Mouse (Mus musculus): ENCODE data around the gene Gdpd1.
A peak's percentile ranks its signal among the peaks of the same experiment; 100 is the strongest.
"Not testable (repeated sequence)": the region's sequence is repeated elsewhere in the genome, so short reads cannot be mapped to it uniquely, and the experiment has no call there.

The Gdpd1 gene

DNA sequence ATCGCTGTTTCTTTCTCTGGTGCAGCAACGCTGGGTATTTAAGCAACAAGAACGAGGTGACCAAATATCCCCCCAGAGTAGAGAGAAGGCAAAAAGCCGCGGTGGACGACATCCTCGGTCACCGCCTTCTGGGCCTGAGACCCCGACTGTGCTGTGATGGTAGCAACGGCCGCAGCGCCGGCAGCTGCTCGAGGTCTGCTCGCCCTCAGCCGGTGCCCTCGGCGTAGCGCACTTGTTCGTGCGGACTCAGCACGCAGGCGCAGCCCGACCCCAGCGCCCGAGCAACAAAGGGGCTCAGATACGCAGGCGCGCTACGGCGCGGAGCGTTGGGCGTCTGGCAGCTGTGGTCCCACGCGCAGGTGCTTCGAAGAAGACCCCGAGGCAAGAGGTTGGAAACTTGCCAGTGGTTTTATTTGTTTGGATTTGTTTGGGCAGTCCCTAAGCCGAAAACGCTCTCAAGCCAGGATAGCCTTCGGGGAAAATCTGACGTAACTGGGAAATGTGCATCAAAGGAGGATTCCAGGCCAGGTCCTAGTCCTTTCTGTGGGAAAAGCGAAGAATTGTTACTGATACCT lies at the start of gene Gdpd1:
Gdpd1 (minus strand) TSS at position 197 of the 575 bp plus-strand sequence.
- DNase-seq (ENCODE audit: low read depth, low spot score), result peak; percentile 60

DNA sequence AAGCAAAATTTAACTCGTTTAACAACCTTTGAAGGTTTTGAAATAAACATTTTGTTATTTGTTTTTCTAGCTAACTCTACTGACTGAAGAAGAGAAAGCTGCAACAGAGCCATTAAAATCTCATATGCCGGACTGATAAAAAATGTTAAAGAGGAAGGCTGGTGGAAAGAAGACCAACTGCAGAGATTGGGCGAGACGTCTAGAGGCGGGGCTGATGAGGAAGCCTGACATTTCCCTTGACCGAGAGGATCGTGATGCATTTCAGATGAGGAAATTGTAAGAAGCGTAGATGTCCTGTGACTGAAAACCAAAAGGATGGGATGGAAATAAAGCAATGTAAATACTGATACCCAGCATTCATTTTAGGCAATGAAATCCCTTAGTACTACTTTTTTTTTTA lies 48.0 kb upstream of the Gdpd1 start:
- no peak for DNase-seq (ENCODE audit: low read depth, low spot score)

DNA sequence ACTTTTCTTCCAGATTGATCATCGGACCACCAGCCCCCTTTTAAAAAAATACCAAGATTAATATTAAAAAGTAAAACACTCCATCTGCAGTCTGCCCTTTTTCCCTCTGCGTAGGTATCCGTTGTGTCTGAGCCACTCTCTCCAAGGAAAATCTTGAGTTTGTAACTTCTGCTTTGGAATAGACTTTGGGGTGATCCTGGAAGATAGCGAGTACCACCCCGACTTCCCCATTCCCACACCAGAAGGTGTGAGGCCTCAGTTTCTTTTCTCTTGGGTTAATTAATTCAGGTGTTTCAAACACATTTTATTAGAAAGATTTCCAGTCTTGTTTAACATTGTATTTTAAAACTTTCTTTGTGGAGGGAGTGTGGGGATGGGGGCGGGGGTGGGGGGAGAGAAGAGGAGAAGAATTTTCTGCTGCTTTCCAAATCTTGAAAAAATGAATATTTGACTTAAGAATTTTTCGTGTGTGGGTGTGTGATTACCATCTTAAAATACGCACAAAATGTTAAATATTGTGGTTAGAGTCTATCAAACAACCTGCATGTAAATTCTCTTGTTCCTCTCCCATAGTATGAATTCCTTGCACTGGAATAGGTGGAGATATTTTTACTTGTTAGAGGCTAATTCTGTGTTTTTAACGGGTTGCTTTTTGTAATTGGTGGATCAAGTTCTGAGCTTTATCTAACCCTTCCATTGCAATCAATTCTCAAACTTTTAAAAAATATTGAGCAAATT lies 36.5 kb upstream of the Gdpd1 start:
- no peak for DNase-seq (ENCODE audit: low read depth, low spot score)

DNA sequence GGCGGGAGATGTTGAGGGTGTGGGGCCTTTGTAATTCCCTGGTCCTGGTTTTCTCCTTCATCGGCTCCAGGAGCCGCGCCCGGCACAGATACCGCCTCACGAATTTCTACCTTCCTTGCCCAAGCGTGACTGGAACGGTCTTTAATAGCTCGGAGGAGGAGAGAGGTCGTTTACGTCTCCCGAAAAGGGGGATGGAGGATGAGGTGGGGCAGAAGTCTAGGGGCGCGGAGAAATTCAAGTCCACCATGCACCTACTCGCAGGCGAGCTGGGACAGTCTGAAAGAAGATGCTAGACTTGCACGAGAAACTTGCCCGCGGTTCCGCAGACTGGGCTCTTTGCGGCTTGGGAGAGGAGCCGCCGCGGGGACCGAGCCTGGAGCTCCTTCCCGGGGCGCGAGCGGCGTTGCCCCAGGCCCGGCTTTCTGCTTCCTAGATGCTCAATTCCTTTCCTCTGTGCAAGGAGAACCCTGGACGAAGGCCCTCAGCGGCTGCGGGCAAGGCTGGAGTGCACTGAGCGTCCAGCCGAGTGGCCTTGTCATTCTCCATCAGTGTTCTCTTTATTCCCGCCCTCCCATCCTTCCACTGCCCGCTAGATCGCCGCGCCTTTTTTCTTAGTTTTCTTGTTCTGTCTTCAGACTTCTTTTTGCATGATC lies 35.8 kb upstream of the Gdpd1 start:
- no peak for DNase-seq (ENCODE audit: low read depth, low spot score)

DNA sequence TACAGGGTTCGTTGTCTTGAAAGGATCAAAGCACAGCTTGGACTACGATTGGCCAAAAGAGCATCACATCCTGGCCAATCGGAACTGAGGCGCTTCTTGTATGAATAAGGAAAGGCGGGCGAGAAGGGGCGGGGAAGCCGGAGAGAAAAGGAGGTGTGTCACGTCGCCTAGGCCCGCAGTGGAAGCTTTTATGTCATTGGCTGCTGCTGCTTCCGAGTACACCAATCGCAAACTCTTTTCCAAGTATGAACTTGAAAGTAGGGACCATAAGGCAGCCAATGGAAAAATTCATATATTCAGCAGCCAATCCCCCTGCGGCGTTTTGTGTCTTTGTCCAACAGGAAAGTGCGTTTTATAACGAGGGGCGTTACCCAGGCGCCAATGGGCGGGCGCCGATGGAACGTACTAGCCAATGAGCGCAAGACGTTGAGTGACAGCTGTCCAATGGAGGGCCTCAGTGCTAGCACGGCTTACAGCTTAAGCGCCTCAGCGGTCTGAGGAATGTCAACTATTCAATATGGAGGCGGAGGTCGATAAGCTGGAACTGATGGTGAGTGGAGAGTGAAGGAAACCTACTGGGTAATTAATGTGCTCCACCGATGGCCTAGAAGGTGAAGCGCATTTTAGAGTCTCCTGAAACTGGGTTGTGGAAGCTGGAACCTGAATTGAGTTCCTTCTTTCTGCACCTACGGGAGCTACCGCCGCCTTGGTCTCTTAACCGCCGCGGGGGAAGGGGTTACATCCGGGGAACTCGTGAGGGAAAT lies 35.1 kb upstream of the Gdpd1 start, which contains the start of gene Ska2:
Ska2 (plus strand) TSS at position 480 of the 764 bp plus-strand sequence.
- DNase-seq (ENCODE audit: low read depth, low spot score), result peak; percentile 99

DNA sequence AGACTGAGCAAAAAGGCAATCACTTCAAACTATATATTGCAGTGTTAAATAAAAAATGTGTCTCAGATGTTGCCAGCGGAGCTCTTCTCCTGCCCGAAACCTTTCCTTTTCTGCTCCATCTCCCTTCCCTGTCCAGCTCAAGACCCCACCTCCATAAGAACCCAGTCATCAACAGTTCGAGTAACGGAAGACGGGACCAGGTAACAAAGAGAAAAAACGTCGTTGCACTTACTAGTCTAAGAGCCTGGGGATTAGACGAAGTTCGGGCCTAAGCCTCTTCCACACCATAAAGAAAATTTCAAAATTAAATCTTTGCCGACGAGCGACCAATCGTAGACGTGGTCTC lies 34.5 kb upstream of the Gdpd1 start, which contains the start of gene Prr11:
Prr11 (minus strand) TSS at position 300 of the 346 bp plus-strand sequence.
- no peak for DNase-seq (ENCODE audit: low read depth, low spot score)

DNA sequence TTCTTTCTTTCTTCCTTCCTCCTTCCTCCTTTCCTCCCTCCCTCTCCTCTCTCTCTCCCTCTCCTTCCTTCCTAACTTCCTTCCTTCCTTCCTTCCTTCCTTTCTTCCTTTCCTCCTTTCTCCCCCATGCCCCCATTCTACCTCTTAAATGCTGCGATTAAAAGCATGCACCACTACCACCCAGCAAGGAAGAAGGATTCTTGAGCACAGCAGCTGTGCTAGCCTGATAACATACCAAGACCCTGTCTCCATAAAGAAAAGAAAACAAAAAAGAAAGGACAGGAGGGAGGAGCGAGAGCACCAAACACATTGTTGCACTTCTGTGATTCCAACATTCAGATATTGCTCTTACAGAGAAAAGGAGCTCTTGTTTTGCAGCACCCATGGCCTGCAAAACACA lies 13.3 kb upstream of the Gdpd1 start:
- no peak for DNase-seq (ENCODE audit: low read depth, low spot score)

DNA sequence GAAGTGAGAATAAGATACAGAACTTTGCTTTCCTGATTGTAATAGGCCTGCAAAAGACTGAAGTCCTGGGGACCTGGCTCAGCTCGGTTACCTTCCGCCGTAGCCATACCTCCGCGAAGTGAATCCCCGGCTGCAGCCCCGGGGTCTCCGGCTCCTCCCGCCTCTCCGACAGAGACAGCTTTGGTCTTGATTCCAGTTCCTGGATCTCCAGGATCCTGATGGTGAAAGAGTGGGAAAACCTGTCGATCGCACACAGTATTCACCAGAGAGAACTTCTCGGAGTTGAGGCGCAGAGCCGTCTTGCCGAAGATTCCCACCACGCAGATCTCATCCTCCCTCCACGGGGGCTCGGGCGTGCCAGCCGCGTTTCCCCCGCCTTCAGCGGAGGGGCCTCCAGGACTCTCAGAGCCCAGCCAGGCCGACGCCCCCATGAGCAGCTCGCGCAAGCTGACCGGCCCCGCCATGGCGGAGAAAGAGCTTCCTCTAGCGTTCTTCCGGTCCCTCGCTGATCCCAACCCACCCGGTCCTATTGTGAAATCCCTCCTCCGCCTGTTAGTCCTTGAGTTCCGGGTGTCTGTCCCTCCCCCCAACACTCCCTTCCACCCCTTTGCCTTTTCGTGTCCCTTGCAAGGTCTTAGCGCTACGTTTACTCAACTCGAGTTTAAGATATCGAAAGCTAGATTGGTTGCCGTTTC lies 12.6 kb upstream of the Gdpd1 start, which contains the start of gene Smg8:
Smg8 (minus strand) TSS at position 485 of the 695 bp plus-strand sequence.
- peak; percentile 55 for DNase-seq (ENCODE audit: low read depth, low spot score)

DNA sequence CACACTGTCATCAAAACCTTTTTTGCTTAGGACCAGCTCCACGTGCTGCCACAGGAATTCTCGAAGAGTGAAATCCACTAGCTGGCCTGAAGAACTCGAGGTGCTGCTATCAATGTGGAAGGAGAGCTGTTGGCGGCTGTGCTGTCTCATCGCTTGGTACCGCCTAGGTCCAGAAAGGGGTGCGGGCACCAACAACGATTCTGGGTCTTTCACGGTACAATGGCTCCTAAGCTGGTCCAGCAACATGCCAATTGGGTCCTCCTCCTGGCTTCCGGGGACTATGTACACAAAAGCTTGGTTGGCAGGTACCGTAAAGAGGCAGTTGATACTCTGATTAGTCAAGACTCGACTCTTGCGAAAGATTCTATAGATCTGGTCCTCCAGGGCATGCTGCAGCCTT lies 11.6 kb upstream of the Gdpd1 start:
- no peak for DNase-seq (ENCODE audit: low read depth, low spot score)

DNA sequence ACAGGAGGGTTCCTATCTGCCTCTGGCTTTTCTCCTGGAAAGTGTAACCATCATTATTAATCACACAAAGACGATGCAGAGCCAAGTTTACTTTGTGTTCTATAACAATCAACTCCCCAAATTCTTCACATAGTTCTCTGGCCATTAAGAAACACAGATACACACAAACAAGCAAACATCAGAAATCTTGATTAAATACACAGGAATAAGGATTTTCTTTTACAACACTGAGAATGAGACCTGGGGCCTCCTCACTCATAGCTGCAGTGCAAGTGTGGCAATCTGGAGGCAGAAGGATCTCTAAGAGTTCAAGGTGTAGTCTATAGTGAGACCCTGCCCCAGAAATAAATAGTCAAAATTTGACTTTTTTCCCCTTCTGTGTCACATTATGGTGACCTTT lies 9.8 kb upstream of the Gdpd1 start:
- no peak for DNase-seq (ENCODE audit: low read depth, low spot score)

DNA sequence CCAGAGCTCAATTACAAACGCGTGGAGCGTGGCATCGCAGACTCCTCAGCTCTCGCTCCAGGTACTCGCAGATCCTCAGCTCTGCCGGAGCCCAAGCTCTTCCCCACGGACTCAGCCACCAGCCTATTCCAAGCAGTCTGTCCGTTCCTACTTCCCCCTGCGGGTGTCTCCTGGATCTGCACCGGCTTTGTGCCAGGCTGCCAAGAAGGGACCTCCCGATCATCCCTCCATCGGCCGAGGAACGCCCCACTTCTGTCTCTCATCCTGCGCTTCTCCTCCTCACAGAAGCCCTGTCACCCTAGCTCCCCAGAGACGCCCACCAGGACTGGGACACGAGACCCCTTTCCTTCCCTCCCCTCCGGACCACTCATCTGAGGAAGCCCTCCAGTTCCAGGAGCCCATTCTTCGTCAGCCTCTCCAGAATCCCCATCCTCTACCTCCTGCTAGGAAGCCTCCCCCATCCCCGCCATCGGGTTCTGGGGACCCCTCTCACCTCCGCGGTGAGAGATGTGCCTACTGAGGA lies 458 bp downstream of the Gdpd1 start:
- peak; percentile 21 for DNase-seq (ENCODE audit: low read depth, low spot score)

DNA sequence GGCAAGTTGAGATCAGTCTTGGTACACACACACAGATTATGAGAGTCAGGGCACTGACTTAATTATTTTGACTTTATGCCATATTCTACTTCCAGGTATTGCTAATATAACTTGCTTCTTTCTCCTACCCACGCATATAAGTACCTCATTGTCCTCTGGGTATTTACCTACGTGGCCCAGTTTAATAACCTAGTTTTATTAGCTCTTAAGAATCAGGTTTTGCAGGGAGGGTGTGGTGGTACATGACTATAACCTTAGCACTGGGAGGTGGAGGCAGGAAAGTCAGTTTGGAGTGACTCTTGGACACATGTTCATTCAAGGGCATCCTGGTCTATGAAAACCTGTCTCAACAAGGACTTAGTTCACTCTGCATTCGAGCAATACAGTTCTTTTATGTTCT lies 11.8 kb downstream of the Gdpd1 start:
- DNase-seq (ENCODE audit: low read depth, low spot score), result no peak

DNA sequence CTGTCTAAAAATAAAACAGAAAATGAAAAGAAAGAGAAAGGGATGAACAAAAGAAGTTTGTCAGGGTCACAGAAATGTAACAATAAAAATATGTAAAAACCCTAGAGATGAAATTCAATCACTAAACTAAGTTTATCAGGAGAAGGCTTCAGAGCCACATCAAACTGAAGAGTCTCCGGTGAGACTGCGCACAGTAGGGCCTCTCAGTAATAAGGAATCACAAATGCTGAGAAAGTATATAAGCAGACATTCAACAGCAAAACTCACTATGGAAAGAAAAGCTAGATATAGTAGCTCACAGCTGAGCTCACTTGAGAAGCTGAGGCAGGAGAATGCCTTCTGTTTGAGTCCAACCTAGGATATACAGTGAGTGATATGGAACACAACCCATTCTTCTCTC lies 13.5 kb downstream of the Gdpd1 start:
- no peak for DNase-seq (ENCODE audit: low read depth, low spot score)

DNA sequence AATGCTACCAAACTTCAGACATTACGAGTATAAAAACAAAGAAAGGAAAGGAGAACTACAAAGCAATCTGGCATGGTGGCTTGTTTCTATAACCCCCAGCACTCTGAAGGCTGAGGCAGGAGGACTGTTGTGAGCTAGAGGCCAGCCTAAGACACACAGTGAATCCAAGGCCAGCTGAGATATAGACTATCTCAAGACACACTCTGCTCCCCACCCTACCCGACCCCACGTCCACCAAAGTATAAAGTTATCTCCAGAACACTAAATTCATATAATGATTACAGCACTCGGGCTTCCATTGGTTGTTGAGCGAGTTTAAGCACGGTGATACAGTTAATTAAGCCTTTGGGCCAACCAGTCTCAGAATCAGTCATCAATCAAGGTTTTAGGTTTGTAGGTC lies 17.6 kb downstream of the Gdpd1 start:
- DNase-seq (ENCODE audit: low read depth, low spot score), result no peak

DNA sequence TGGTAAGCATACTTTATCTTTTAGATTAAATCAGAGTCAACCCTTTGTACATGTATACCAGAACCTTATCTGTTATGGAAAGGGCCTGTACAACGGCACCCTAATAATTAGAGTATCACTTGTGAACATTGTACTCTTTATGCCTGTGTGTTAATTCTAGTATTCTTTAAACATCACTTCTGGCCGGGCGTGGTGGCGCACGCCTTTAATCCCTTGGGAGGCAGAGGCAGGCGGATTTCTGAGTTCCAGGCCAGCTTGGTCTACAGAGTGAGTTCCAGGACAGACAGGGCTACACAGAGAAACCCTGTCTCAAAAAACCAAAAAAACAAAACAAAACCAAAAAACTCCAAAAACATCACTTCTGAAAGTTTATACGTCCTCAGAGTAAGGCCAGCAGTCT lies 25.0 kb downstream of the Gdpd1 start:
- not testable (repeated sequence) for DNase-seq (ENCODE audit: low read depth, low spot score)

DNA sequence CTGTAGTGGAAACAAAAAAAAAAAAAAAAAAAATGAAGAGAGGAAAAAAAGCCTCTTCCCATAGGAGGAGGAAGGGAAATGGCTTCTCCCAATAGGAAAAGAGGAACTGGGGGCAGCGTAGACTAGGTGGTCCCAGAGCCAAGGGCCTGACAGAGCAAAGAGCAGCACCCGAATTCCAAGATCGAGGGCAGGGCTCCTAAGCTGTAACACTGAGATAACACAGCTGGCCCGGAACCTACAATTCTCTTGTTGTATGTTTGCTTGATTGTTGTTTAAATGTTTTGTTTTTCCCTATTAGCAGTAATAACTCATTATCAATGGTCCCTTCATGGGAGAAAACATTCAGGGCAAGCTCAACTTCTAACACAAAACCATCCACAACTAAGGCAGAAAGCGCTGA lies 26.9 kb downstream of the Gdpd1 start:
- peak; percentile 22 for DNase-seq (ENCODE audit: low read depth, low spot score)

DNA sequence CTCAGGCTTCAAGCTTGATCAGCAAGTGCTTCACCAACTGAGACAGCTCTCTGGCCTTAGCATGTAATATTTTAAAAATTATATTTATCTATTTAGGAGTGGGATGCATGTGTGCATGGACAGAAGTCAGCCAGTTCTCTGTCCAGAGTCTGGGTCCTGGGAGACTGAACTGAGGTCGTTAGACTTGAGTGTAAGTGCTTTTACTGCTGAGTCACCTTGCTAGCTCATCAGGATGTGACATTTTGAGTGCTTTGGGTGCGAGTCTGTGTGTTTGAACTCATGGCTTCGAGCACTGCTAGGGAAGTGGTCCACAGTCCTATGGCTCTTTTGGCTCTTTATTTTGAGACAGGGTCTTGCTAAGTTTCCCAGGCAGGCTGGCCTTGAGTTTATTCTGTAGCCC lies 30.8 kb downstream of the Gdpd1 start:
- DNase-seq (ENCODE audit: low read depth, low spot score), result no peak

DNA sequence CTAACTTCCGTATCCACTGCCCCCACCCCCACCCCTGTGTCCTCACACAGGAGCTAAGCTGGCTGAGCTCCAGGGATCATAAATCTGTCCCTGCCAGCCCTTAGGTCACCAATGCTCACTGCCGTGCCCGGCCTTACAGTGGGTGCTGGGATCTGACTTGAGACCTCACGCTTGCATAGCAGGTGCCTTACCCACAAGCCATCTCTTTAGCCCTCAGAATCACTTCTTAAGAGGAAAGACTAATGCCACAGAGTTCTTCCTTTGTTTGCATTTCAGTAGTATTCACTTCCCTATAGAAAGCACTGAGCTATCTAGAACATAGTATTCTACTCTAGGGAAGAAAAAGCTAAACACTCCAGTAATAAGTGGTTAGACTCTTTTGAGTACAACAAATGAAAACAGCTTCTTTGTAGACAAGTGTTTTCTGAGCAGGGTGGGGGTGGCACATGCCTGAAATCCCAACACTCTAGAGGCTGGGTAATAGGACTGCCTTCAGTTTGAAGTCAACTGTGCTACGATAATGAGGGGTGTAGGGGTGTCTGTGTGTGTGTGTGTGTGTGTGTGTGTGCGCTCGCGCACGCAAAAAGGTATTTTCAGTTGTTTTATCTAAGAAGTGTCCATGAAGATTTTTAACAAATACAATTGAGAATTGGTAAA lies 34.4 kb downstream of the Gdpd1 start:
- DNase-seq (ENCODE audit: low read depth, low spot score), result no peak

DNA sequence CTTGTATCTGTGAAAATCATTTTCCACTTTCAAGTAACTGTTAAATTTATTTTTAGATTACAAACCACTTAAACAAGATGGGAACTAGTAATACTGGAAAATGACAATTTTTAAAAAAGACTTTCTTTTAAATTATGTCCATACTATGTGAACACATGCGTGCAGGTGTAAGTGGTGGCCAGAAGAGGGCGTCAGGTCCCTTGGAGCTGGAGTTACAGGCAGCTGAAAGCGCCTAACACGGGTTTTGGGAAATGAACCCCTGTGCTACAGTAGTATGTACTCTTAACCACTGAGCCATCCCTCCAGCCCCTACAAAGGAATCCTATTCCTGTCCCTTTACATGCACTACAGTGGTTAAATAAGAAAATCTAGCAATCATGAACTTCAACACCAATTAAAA lies 37.7 kb downstream of the Gdpd1 start:
- no peak for DNase-seq (ENCODE audit: low read depth, low spot score)

DNA sequence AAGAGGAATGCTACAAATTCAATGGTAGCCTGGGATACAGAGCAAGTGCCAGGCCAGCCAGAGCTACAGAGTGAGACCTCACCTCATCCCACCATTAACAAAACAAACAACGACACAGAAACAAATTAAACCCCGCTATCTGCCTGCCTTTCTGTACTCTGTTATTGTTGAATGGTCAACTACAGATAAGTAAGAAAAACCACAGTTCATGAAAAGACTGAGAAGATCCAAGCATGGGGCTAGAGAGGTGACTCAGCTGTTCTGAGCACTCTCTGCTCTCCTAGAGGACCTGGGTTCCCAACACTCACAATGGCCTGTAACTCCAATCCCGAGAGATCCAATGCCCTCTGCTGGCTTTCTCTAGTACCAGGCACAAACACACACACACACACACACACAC lies 45.6 kb downstream of the Gdpd1 start:
- no peak for DNase-seq (ENCODE audit: low read depth, low spot score)
